Mouse (Mus musculus) cerebellum, postnatal 36 days (tissue): ENCODE results near the gene Abr.
A peak's percentile ranks its signal among the peaks of the same experiment; 100 is the strongest.

ENCODE experiments used
- DNase-seq, 2 experiments: peaks; one replicate each; pipeline ENCODE4 v3.0.0; 2021 to 2022; ENCODE audit warnings: mixed read lengths in 2 of 2

The Abr gene

GRCm38 (mm10) chr11:76623206-76623961 lies 1.3 kb upstream of the Abr start:
- DNase-seq, result peak; percentile 5 to 33

GRCm38 (mm10) chr11:76622566-76623205 lies 572 bp upstream of the Abr start:
- DNase-seq, result peak; percentile 10 to 16

- no peak for DNase-seq
Observed at GRCm38 (mm10) chr11:76618134-76618533, 4.0 kb downstream of the Abr start.

GRCm38 (mm10) chr11:76614246-76614645 lies 7.9 kb downstream of the Abr start:
- no peak for DNase-seq

GRCm38 (mm10) chr11:76612638-76613104 lies 9.4 kb downstream of the Abr start:
- peak; percentile 47 to 64 for DNase-seq

- no peak for DNase-seq
Observed at GRCm38 (mm10) chr11:76610948-76611347, 11.2 kb downstream of the Abr start.

GRCm38 (mm10) chr11:76606521-76606920 lies 15.6 kb downstream of the Abr start:
- no peak for DNase-seq

GRCm38 (mm10) chr11:76599219-76599618 lies 22.9 kb downstream of the Abr start:
- no peak for DNase-seq

GRCm38 (mm10) chr11:76598757-76599156 lies 23.4 kb downstream of the Abr start:
- no peak for DNase-seq

GRCm38 (mm10) chr11:76593620-76594326 lies 28.3 kb downstream of the Abr start:
- no peak for DNase-seq

GRCm38 (mm10) chr11:76589746-76590145 lies 32.4 kb downstream of the Abr start:
- no peak for DNase-seq

GRCm38 (mm10) chr11:76588632-76589485 lies 33.3 kb downstream of the Abr start:
- DNase-seq, result no peak

GRCm38 (mm10) chr11:76588032-76588431 lies 34.1 kb downstream of the Abr start:
- no peak for DNase-seq

- DNase-seq, result no peak
Observed at GRCm38 (mm10) chr11:76587333-76587732, 34.8 kb downstream of the Abr start.

- DNase-seq, result no peak
Observed at GRCm38 (mm10) chr11:76586119-76586518, 36.0 kb downstream of the Abr start.

- DNase-seq, result peak; percentile 89 to 91
Observed at GRCm38 (mm10) chr11:76577588-76578257, 44.4 kb downstream of the Abr start.

- no peak for DNase-seq
Observed at GRCm38 (mm10) chr11:76572820-76573385, 49.2 kb downstream of the Abr start.

GRCm38 (mm10) chr11:76571613-76571929 lies 50.5 kb downstream of the Abr start:
- no peak for DNase-seq

- DNase-seq, result peak in 1 of 2 experiments; percentile 14
Observed at GRCm38 (mm10) chr11:76570741-76571612, 51.1 kb downstream of the Abr start.

- DNase-seq, result no peak
Observed at GRCm38 (mm10) chr11:76570201-76570731, 51.8 kb downstream of the Abr start.

- no peak for DNase-seq
Observed at GRCm38 (mm10) chr11:76569436-76569835, 52.7 kb downstream of the Abr start.
